Mouse (Mus musculus): ENCODE results near the gene Anapc15-ps.

DNA sequence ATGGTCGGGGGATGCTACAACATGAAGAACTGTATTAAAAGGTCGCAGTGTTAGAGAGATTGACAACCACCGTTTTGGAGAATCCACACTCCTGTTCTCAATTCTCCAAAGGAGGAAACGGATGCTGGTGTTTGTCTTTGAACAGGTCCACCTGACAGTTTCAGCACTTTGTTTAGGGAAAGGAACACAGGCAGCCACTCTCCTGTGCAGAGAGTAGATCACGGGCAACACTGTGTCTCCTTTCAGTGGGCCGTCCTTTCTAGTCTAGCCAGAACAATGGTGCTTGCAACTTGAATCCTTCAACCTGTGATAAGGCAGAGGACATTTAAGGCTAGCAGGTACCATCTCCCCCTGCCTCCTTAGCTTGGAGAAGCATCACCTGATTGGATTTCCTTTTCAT is 12.9 kb downstream of the Anapc15-ps start:
- TF ChIP-seq POLR2A (IDR thresholded peaks at IDR 0.05; ENCODE audit: insufficient read length, low read depth) (no peak), CEBPB (IDR thresholded peaks at IDR 0.05; ENCODE audit: insufficient read depth, poor library complexity, severe bottlenecking) (no peak)

All from myocyte (in vitro differentiated cells).